Mouse (Mus musculus) forebrain, embryonic 16.5 days (tissue): ENCODE results near the gene Sap30bp. TPM values are rescaled to one million over a fixed set of nuclear protein-coding genes. Genes with fewer than 3 reads are reported as not detected.

Source experiments
- ATAC-seq: fragments of 200-750 bp; cut with Nextera tagmentation; 2 replicates; pipeline ENCODE4 v1.8.0; 2017; ENCODE audit warnings: mild to moderate bottlenecking, moderate library complexity
- H3K27ac ChIP-seq: fragments of 300-500 bp; sonication (generic); 2 replicates; pipeline ENCODE4 v1.5.1; 2014; ENCODE audit warnings: low read length, control low read depth
- H3K27me3 ChIP-seq: fragments of 300-500 bp; sonication (generic); replicated peaks from 2 replicates; pipeline ENCODE4 v1.6.1; 2014; ENCODE audit warnings: low read length; ENCODE audit not compliant: control insufficient read depth, insufficient read depth
- H3K36me3 ChIP-seq: fragments of 300-500 bp; sonication (generic); 2 replicates; pipeline ENCODE4 v1.6.1; 2014; ENCODE audit not compliant: control insufficient read depth, insufficient read depth
- H3K4me1 ChIP-seq: fragments of 300-500 bp; sonication (generic); replicated peaks from 2 replicates; pipeline ENCODE4 v1.6.1; 2014; ENCODE audit warnings: low read length; ENCODE audit not compliant: control insufficient read depth, insufficient read depth
- H3K4me2 ChIP-seq: fragments of 300-500 bp; sonication (generic); 2 replicates; pipeline ENCODE4 v1.6.1; 2014; ENCODE audit warnings: mild to moderate bottlenecking, low read length, control low read depth
- H3K4me3 ChIP-seq: fragments of 300-500 bp; sonication (generic); replicated peaks from 2 replicates; pipeline ENCODE4 v1.5.1; 2014; ENCODE audit warnings: mild to moderate bottlenecking, low read length, control low read depth
- H3K9ac ChIP-seq: fragments of 300-500 bp; sonication (generic); replicated peaks from 2 replicates; pipeline ENCODE4 v1.6.1; 2014; ENCODE audit warnings: low read depth, low read length, control low read depth
- H3K9me3 ChIP-seq: fragments of 300-500 bp; sonication (generic); 2 replicates; pipeline ENCODE4 v1.6.1; 2016; ENCODE audit warnings: low read length; ENCODE audit not compliant: control insufficient read depth
- WGBS: fragments of 180-500 bp; shearing (Covaris S2); extraction: QIAGEN DNeasy Blood & Tissue Kit; methylation state at CpG from one replicate; pipeline ENCODE4 v1.1.7; 2014; 5-methylcytosine and 5-hydroxymethylcytosine counted together
- polyA plus RNA-seq: library from polyadenylated mRNA; unstranded; fragments of >200 nt; fragmentation: Nextera tagmentation; extraction: Ambion mirVana; gene quantifications from 2 replicates; pipeline ENCODE4 v1.2.1, GENCODE M21; 2015

Sap30bp gene
- polyA plus RNA-seq, 1 experiment from 2014 or later = 56.2 TPM

GRCm38 (mm10) chr11:115964977-115965604 lies 32.0 kb downstream of the Sap30bp start:
- WGBS = 83% methylated on average over 10 of the region's 10 CpGs

GRCm38 (mm10) chr11:115968731-115969405 lies 35.8 kb downstream of the Sap30bp start:
- Histone ChIP-seq H3K27ac (no peak overlapping the region), H3K9me3 (no peaks in the 10 kb centered on the region), H3K4me1 (no peaks in the 10 kb centered on the region), H3K36me3 (peaks cover 29% of the 10 kb centered on the region), H3K27me3 (0 out of 2 replicates have a peak, but pooled peaks cover under 1% of the 10 kb centered on the region), H3K4me2 (no peak overlapping the region), H3K9ac (no peak overlapping the region), H3K4me3 (no peak overlapping the region)
- ATAC-seq = no peak
- 68% methylated on average over 5 of the region's 5 CpGs for WGBS

More at GRCm38 (mm10) chr11:115964977-115965604, 32.0 kb downstream of the Sap30bp start:
- no peak for ATAC-seq
- H3K4me2 ChIP-seq = no peak overlapping the region
- H3K9me3 ChIP-seq = no peaks in the 10 kb centered on the region
- no peaks in the 10 kb centered on the region for H3K4me1 ChIP-seq
- H3K4me3 ChIP-seq = no peak overlapping the region
- no peaks in the 10 kb centered on the region for H3K27me3 ChIP-seq
- peaks cover 50% of the 10 kb centered on the region for H3K36me3 ChIP-seq
- H3K27ac ChIP-seq = no peak overlapping the region
- no peak overlapping the region for H3K9ac ChIP-seq

GRCm38 (mm10) chr11:115970006-115970673 lies 37.1 kb downstream of the Sap30bp start:
- no peak overlapping the region for H3K4me2 ChIP-seq

DNA sequence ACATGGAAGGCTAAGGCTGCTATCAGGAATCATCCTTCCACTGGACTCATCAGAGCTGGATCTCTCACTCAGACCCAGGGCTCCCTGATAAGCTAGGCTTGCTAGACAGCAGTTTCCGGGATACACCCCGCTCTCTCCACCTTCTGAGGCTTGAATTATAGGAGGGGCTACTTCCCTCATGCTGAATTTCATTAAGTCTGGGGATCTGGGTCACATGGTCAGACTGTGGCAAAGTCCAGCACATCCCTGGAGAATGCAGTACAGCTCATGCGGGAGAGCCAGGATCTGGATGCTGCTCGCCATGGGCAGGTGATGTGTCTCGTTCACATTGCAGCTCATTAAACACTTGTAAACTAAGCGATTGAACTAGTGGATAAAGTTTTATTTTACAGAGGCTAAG lies 37.9 kb downstream of the Sap30bp start:
- Histone ChIP-seq H3K4me2 (no peak overlapping the region), H3K9me3 (no peaks in the 10 kb centered on the region), H3K4me3 (no peak overlapping the region), H3K36me3 (peaks cover 11% of the 10 kb centered on the region), H3K27me3 (peaks cover 15% of the 10 kb centered on the region; the same call in 1 of the 2 replicates), H3K4me1 (peaks cover 11% of the 10 kb centered on the region), H3K27ac (no peak overlapping the region), H3K9ac (no peak overlapping the region)
- ATAC-seq = no peak
- 76% methylated on average over 6 of the region's 6 CpGs for WGBS

More at GRCm38 (mm10) chr11:115970006-115970673, 37.1 kb downstream of the Sap30bp start:
- H3K9me3 ChIP-seq = no peaks in the 10 kb centered on the region
- ATAC-seq = no peak
- peaks cover 12% of the 10 kb centered on the region; the same call in 1 of the 2 replicates for H3K27me3 ChIP-seq
- no peak overlapping the region for H3K9ac ChIP-seq
- WGBS = 73% methylated on average over 15 of the region's 15 CpGs
- peaks cover 17% of the 10 kb centered on the region for H3K36me3 ChIP-seq
- peaks cover 9% of the 10 kb centered on the region for H3K4me1 ChIP-seq
- no peak overlapping the region for H3K27ac ChIP-seq
- no peak overlapping the region for H3K4me3 ChIP-seq

- H3K4me2 ChIP-seq = peak within 1 kb of the TSS; percentile 51
- peak within 1 kb of the TSS; percentile 47 for H3K9ac ChIP-seq
- H3K4me3 ChIP-seq = peak within 1 kb of the TSS; percentile 36
- no peak within 1 kb of the TSS for H3K27ac ChIP-seq
- H3K9me3 ChIP-seq = no peaks in the 10 kb centered on the region
- H3K36me3 ChIP-seq = no peaks in the 10 kb centered on the region
- no peak for ATAC-seq
- WGBS = 11% methylated on average over 54 of the region's 58 CpGs
- H3K4me1 ChIP-seq = peaks cover 11% of the 10 kb centered on the region
- H3K27me3 ChIP-seq = peaks cover 17% of the 10 kb centered on the region
These were observed 41.4 kb downstream of the Sap30bp start, which contains the start of gene Itgb4 for GRCm38 (mm10) chr11:115974309-115975082. TSS of gene Itgb4 (plus strand) at chr11:115974709.

GRCm38 (mm10) chr11:115975083-115975420 lies 42.0 kb downstream of the Sap30bp start:
- Histone ChIP-seq H3K9ac (peak overlapping the region; percentile 47; the same call in 1 of the 2 replicates), H3K27me3 (peaks cover 17% of the 10 kb centered on the region), H3K9me3 (no peaks in the 10 kb centered on the region), H3K4me2 (peak overlapping the region; percentile 51), H3K27ac (no peak overlapping the region), H3K4me1 (peaks cover 11% of the 10 kb centered on the region), H3K36me3 (no peaks in the 10 kb centered on the region), H3K4me3 (peak overlapping the region; percentile 36)
- WGBS = 2% methylated on average over 18 of the region's 18 CpGs
- ATAC-seq = no peak

DNA sequence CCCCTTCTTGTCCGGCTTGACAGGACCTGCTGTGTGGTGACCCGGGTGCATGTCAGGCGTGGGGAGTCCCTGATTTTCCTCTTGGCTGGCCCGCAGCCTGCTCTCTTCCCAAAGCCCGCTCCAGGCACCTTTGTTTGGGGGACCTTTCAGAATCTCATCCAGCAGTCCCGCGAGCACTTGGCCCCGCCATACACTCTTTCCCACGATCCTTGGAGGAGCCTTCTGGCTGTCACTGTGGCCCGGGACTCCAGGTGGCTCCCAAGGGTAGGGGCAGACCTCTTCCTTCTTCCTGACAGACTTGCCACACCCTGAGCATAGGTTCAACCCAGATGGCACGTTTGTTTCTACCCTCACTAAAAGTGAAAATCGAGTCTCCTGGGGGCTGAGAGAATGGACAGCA lies 42.5 kb downstream of the Sap30bp start:
- Histone ChIP-seq H3K4me1 (peaks cover 11% of the 10 kb centered on the region), H3K9ac (no peak overlapping the region), H3K27me3 (peaks cover 17% of the 10 kb centered on the region), H3K9me3 (no peaks in the 10 kb centered on the region), H3K4me2 (no peak overlapping the region), H3K36me3 (no peaks in the 10 kb centered on the region), H3K4me3 (no peak overlapping the region), H3K27ac (no peak overlapping the region)
- 33% methylated on average over 12 of the region's 12 CpGs for WGBS
- no peak for ATAC-seq

- H3K27ac ChIP-seq = no peak overlapping the region
- no peak overlapping the region for H3K9ac ChIP-seq
- WGBS = 87% methylated on average over 15 of the region's 15 CpGs
- no peak overlapping the region for H3K4me2 ChIP-seq
- no peak for ATAC-seq
- H3K9me3 ChIP-seq = no peaks in the 10 kb centered on the region
- no peaks in the 10 kb centered on the region for H3K4me1 ChIP-seq
- 0 out of 2 replicates have a peak, but pooled peaks cover 2% of the 10 kb centered on the region for H3K27me3 ChIP-seq
- H3K4me3 ChIP-seq = no peak overlapping the region
- no peaks in the 10 kb centered on the region for H3K36me3 ChIP-seq
These were observed 49.4 kb downstream of the Sap30bp start for GRCm38 (mm10) chr11:115982472-115982871.

DNA sequence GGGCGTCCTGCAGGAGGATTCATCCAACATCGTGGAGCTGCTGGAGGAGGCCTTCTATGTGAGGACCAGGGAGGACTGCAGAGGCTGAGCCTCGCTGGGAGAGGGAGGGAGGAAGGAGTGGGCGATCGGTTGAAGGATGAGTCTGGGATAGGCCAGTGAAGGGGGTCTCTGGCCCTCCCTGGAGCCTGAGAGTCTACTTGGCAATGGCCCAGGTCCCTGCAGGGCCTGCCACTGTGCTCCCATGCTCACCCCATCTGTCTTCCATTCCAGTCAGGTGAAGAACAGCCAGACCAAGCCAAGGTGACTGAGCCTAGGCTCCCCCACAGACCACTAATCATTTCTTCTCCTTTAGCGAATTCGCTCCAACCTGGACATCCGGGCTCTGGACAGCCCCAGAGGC lies 50.2 kb downstream of the Sap30bp start:
- Histone ChIP-seq H3K9ac (no peak overlapping the region), H3K27ac (no peak overlapping the region), H3K36me3 (no peaks in the 10 kb centered on the region), H3K9me3 (no peaks in the 10 kb centered on the region), H3K4me3 (no peak overlapping the region), H3K4me2 (no peak overlapping the region), H3K4me1 (no peaks in the 10 kb centered on the region), H3K27me3 (no peaks in the 10 kb centered on the region)
- WGBS = 91% methylated on average over 8 of the region's 8 CpGs
- ATAC-seq = no peak
